Mouse (Mus musculus) MEL (cell line): ENCODE measurements at regions not wholly inside any gene's neighbourhood (a gene's known extent, or its start where the extent isn't known, plus 50 kb on each side); places are given as distances from the start of the nearest gene placed in this dataset.
"Not testable (repeated sequence)": the region's sequence is repeated elsewhere in the genome, so short reads cannot be mapped to it uniquely, and the experiment has no call there.

Experiments used
- DNase-seq: peaks from one replicate; pipeline ENCODE4 v3.0.0; 2011; ENCODE audit warnings: low read depth, low spot score
- H3K27ac ChIP-seq: 2 replicates; pipeline ENCODE4 v1.5.1; 2012; ENCODE audit warnings: low read depth, mild to moderate bottlenecking, control low read depth, low read length, moderate library complexity; ENCODE audit not compliant: control insufficient read depth
- H3K27me3 ChIP-seq, 2 experiments: fragments of 150-350 bp in 1 of 2; sonication (generic) in 1 of 2; 2 replicates each; pipeline ENCODE4 v1.6.1; 2012; ENCODE audit warnings: low read length in 2 of 2, mild to moderate bottlenecking in 2 of 2, improper control_type of control experiment in 1 of 2, moderate library complexity in 1 of 2; ENCODE audit not compliant: insufficient read depth in 2 of 2, control insufficient read depth in 1 of 2
- H3K36me3 ChIP-seq, 2 experiments: 2 replicates each; pipeline ENCODE4 v1.6.1; 2012 to 2014; ENCODE audit warnings: low read length in 2 of 2, improper control_type of control experiment in 1 of 2, inconsistent platforms in 1 of 2, mild to moderate bottlenecking in 1 of 2; ENCODE audit not compliant: insufficient read depth in 2 of 2, control insufficient read depth in 1 of 2
- H3K4me1 ChIP-seq, 2 experiments: fragments of 150-350 bp in 1 of 2; sonication (generic) in 1 of 2; 2 replicates each; pipeline ENCODE4 v1.6.1; 2012; ENCODE audit warnings: low read length in 2 of 2, improper control_type of control experiment in 1 of 2, mild to moderate bottlenecking in 1 of 2; ENCODE audit not compliant: insufficient read depth in 2 of 2, control insufficient read depth in 1 of 2
- H3K4me3 ChIP-seq, 2 experiments: fragments of 150-350 bp in 1 of 2; sonication (generic) in 1 of 2; 2 replicates each; pipeline ENCODE4 v1.5.1; 2012; ENCODE audit warnings: low read depth in 2 of 2, low read length in 2 of 2, mild to moderate bottlenecking in 2 of 2, moderate library complexity in 2 of 2, control low read depth in 1 of 2, improper control_type of control experiment in 1 of 2; ENCODE audit not compliant: control insufficient read depth in 1 of 2, insufficient read depth in 1 of 2
- H3K79me2 ChIP-seq: 2 replicates; pipeline ENCODE4 v1.6.1; 2012; ENCODE audit warnings: mild to moderate bottlenecking, low read length, moderate library complexity; ENCODE audit not compliant: control insufficient read depth, poor library complexity, insufficient read depth
- H3K9ac ChIP-seq: 2 replicates; pipeline ENCODE4 v1.6.1; 2012; ENCODE audit warnings: low read depth, mild to moderate bottlenecking, control low read depth, low read length, moderate library complexity; ENCODE audit not compliant: control insufficient read depth, poor library complexity, severe bottlenecking
- H3K9me3 ChIP-seq: fragments of 150-350 bp; sonication (generic); replicated peaks from 2 replicates; pipeline ENCODE4 v1.6.1; 2012; ENCODE audit warnings: mild to moderate bottlenecking, low read length, improper control_type of control experiment, moderate library complexity; ENCODE audit not compliant: insufficient read depth
- CHD1 ChIP-seq: IDR thresholded peaks from 2 replicates; pipeline ENCODE4 v1.6.1; 2012; ENCODE audit warnings: low read depth, mild to moderate bottlenecking, inconsistent platforms, low read length, improper control_type of control experiment
- ELF1 ChIP-seq: IDR thresholded peaks from 2 replicates; pipeline ENCODE4 v1.6.1; 2014; ENCODE audit warnings: low read depth, mild to moderate bottlenecking, inconsistent platforms, low read length, improper control_type of control experiment, moderate library complexity
- EP300 ChIP-seq, 2 experiments: IDR thresholded peaks; 2 replicates each; pipeline ENCODE4 v1.6.1; 2011; ENCODE audit warnings: improper control_type of control experiment in 2 of 2, low read length in 2 of 2, low read depth in 1 of 2, mild to moderate bottlenecking in 1 of 2
- HCFC1 ChIP-seq: IDR thresholded peaks from 2 replicates; pipeline ENCODE4 v1.6.1; 2012; ENCODE audit warnings: low read depth, mild to moderate bottlenecking, inconsistent platforms, low read length, improper control_type of control experiment, moderate library complexity
- JUND ChIP-seq: IDR thresholded peaks from 2 replicates; pipeline ENCODE4 v1.6.1; 2011; ENCODE audit warnings: low read depth, mild to moderate bottlenecking, improper control_type of control experiment, low read length
- KAT2A ChIP-seq: conservative IDR thresholded peaks from 2 replicates; pipeline ENCODE4 v1.6.1; 2012; ENCODE audit warnings: low read depth, low read length, improper control_type of control experiment, inconsistent platforms
- MAFK ChIP-seq: IDR thresholded peaks from 2 replicates; pipeline ENCODE4 v1.6.1; 2011; ENCODE audit warnings: low read depth, mild to moderate bottlenecking, low read length, improper control_type of control experiment, borderline replicate concordance
- MAX ChIP-seq: IDR thresholded peaks from 2 replicates; pipeline ENCODE4 v1.6.1; 2011; ENCODE audit warnings: low read length, improper control_type of control experiment
- MEF2A ChIP-seq: IDR thresholded peaks from 2 replicates; pipeline ENCODE4 v1.6.1; 2014; ENCODE audit warnings: low read depth, mild to moderate bottlenecking, inconsistent platforms, low read length, improper control_type of control experiment; ENCODE audit not compliant: poor library complexity, insufficient replicate concordance, severe bottlenecking; ENCODE audit errors: extremely low read depth
- POLR2A ChIP-seq, 2 experiments: IDR thresholded peaks; 2 replicates each; pipeline ENCODE4 v1.6.1; 2011 to 2012; ENCODE audit warnings: low read length in 2 of 2, mild to moderate bottlenecking in 2 of 2, control low read depth in 1 of 2, improper control_type of control experiment in 1 of 2, low read depth in 1 of 2, moderate library complexity in 1 of 2; ENCODE audit not compliant: control insufficient read depth in 1 of 2, insufficient read depth in 1 of 2, poor library complexity in 1 of 2
- TBP ChIP-seq: IDR thresholded peaks from 2 replicates; pipeline ENCODE4 v1.8.0; 2011; ENCODE audit warnings: low read depth, low read length, improper control_type of control experiment
- USF1 ChIP-seq: IDR thresholded peaks from 2 replicates; pipeline ENCODE4 v1.6.1; 2014; ENCODE audit warnings: low read depth, mild to moderate bottlenecking, inconsistent platforms, low read length, improper control_type of control experiment, moderate library complexity
- ZKSCAN1 ChIP-seq: IDR thresholded peaks from 2 replicates; pipeline ENCODE4 v1.6.1; 2012; ENCODE audit warnings: low read depth, mild to moderate bottlenecking, inconsistent platforms, low read length, improper control_type of control experiment, moderate library complexity

GRCm38 (mm10) chr12:25467789-25468188, 370.8 kb upstream of the Id2 start:
- Histone ChIP-seq H3K9me3 (no peaks in the 10 kb centered on the region), H3K4me1 (no peaks in the 10 kb centered on the region), H3K79me2 (no peaks in the 10 kb centered on the region), H3K27ac (no peak overlapping the region), H3K4me3 (no peak overlapping the region), H3K27me3 (no peaks in the 10 kb centered on the region), H3K9ac (no peak overlapping the region), H3K36me3 (no peaks in the 10 kb centered on the region)
- TF ChIP-seq ELF1, result no peak
- TF ChIP-seq HCFC1, result no peak
- TF ChIP-seq EP300 (IDR thresholded peaks at IDR 0.05; ENCODE audit: low read depth in 1 of 2, low read length in 2 of 2), result 0 out of 4 replicates have a peak, but pooled peaks of 1 of the 2 experiments have one; percentile 7
- peak; percentile 38 for DNase-seq

DNA sequence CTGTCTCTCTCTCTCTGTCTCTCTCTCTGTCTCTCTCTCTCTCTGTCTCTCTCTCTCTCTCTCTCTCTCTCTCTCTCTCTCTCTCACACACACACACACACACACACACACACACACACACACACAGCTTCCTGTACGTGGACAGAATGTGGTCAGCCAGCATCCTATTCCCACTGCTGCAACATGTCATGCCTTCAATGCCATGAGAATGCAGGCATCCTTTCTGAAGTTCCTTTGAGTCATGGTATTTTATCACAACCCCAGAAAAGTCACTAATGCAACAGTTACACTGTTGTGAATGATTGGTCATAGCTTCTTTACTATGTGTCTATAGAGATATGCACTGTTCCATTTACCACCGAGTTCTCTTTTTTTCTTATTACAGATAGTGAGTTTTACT, 365.8 kb upstream of the Id2 start:
- not testable (repeated sequence) for DNase-seq, H3K27me3 ChIP-seq

GRCm38 (mm10) chr12:25455281-25455989, 358.5 kb upstream of the Id2 start:
- no peak for DNase-seq
- no peak for TF ChIP-seq TBP
- TF ChIP-seq POLR2A (IDR thresholded peaks at IDR 0.05; ENCODE audit: control insufficient read depth in 1 of 2, insufficient read depth in 1 of 2, low read depth in 1 of 2, low read length in 2 of 2, poor library complexity in 1 of 2), result no peak
- TF ChIP-seq JUND, result no peak
- no peak for TF ChIP-seq MAFK
- TF ChIP-seq CHD1, result no peak
- no peak for TF ChIP-seq KAT2A
- TF ChIP-seq ZKSCAN1, result no peak
- TF ChIP-seq MAX, result no peak
- no peak for TF ChIP-seq MEF2A
- TF ChIP-seq USF1, result no peak
- no peak for TF ChIP-seq EP300 (IDR thresholded peaks at IDR 0.05; ENCODE audit: low read depth in 1 of 2, low read length in 2 of 2)
- TF ChIP-seq, all 39 proteins: peak for 0
- Histone ChIP-seq H3K36me3 (no peaks in the 10 kb centered on the region), H3K27ac (no peak overlapping the region), H3K9me3 (no peaks in the 10 kb centered on the region), H3K79me2 (no peaks in the 10 kb centered on the region), H3K4me3 (no peak overlapping the region), H3K4me1 (no peaks in the 10 kb centered on the region), H3K27me3 (no peaks in the 10 kb centered on the region), H3K9ac (no peak overlapping the region)

More for the DNA sequence above, 365.8 kb upstream of the Id2 start:
- H3K4me1 ChIP-seq, H3K79me2 ChIP-seq, H3K27ac ChIP-seq, H3K9me3 ChIP-seq, H3K4me3 ChIP-seq, H3K9ac ChIP-seq, H3K36me3 ChIP-seq: not testable (repeated sequence)
